Mouse (Mus musculus) testis, adult 2 months (tissue): Measurements from ENCODE around the gene Afap1.

Experiments used
- CTCF ChIP-seq: fragments of 200-500 bp; IDR thresholded peaks from 2 replicates; pipeline ENCODE4 v1.5.1; 2012; ENCODE audit warnings: low read depth, mild to moderate bottlenecking, inconsistent platforms, low read length, moderate library complexity; ENCODE audit not compliant: control insufficient read depth, insufficient read depth, insufficient replicate concordance
- POLR2A ChIP-seq: fragments of 200-500 bp; IDR thresholded peaks from 2 replicates; pipeline ENCODE4 v1.6.1; 2012; ENCODE audit warnings: low read depth, mild to moderate bottlenecking, inconsistent platforms, low read length, moderate library complexity; ENCODE audit not compliant: control insufficient read depth

DNA sequence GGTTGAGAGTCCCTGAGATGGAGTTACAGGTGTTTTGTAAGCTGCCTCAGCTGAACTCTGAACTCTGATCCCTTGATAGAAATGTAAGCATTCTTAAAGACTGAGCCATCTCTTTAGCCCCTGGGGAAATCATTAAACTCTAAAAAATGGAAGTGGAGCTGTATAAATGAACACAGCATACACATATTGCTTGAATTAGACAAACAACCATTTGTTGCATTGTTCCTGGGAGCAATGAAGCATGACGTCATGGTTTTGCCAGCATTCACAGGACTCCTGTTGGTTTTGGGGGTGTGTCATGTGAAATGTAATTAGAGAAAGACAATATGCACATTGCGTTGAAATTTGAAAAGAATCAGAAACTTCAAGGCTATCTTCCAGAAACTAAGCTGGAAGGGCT is 3.5 kb upstream of the Afap1 start:
- TF ChIP-seq CTCF = no peak
- no peak for TF ChIP-seq POLR2A
